Mouse (Mus musculus) spleen, postnatal 14 days (tissue): ENCODE measurements around the gene Tbc1d22b.
A peak's percentile ranks its signal among the peaks of the same experiment; 100 is the strongest.
"Not testable (repeated sequence)": the region's sequence is repeated elsewhere in the genome, so short reads cannot be mapped to it uniquely, and the experiment has no call there.

Experiments
- DNase-seq, 2 experiments: peaks; one replicate each; pipeline ENCODE4 v3.0.0; 2021 to 2022; ENCODE audit warnings: low spot score in 2 of 2

Tbc1d22b gene

GRCm38 (mm10) chr17:29549543-29550428 lies at the start of gene Tbc1d22b, which contains the start of gene Gm17657:
TSS of gene Tbc1d22b (plus strand) at chr17:29549785.
TSS of gene Gm17657 (minus strand) at chr17:29549638.
- DNase-seq: peak; percentile 87 to 90

- no peak for DNase-seq
These were observed 49.3 kb upstream of the Tbc1d22b start for GRCm38 (mm10) chr17:29500243-29500740.

GRCm38 (mm10) chr17:29500802-29501469 lies 48.6 kb upstream of the Tbc1d22b start:
- DNase-seq: peak in 1 of 2 experiments; percentile 19

- peak in 1 of 2 experiments; percentile 10 for DNase-seq
These were observed 47.4 kb upstream of the Tbc1d22b start for GRCm38 (mm10) chr17:29502005-29502668.

- DNase-seq: peak in 1 of 2 experiments; percentile 28
These were observed 46.6 kb upstream of the Tbc1d22b start for GRCm38 (mm10) chr17:29502669-29503665.

GRCm38 (mm10) chr17:29503700-29504099 lies 45.9 kb upstream of the Tbc1d22b start:
- DNase-seq: no peak

- no peak for DNase-seq
These were observed 40.5 kb upstream of the Tbc1d22b start for GRCm38 (mm10) chr17:29508927-29509608.

GRCm38 (mm10) chr17:29510691-29511090 lies 38.9 kb upstream of the Tbc1d22b start:
- no peak for DNase-seq

GRCm38 (mm10) chr17:29513044-29513730 lies 36.4 kb upstream of the Tbc1d22b start:
- DNase-seq: peak; percentile 67 to 73

- peak; percentile 55 to 79 for DNase-seq
These were observed 35.1 kb upstream of the Tbc1d22b start for GRCm38 (mm10) chr17:29514435-29514834.

- DNase-seq: not testable (repeated sequence)
These were observed 30.9 kb upstream of the Tbc1d22b start for GRCm38 (mm10) chr17:29518665-29519064.

GRCm38 (mm10) chr17:29519731-29520130 lies 29.9 kb upstream of the Tbc1d22b start:
- DNase-seq: no peak

- no peak for DNase-seq
These were observed 24.0 kb upstream of the Tbc1d22b start for GRCm38 (mm10) chr17:29525613-29526012.

GRCm38 (mm10) chr17:29528568-29529187 lies 20.9 kb upstream of the Tbc1d22b start:
- DNase-seq: no peak

- DNase-seq: no peak
These were observed 19.1 kb upstream of the Tbc1d22b start for GRCm38 (mm10) chr17:29530508-29530907.

- DNase-seq: no peak
These were observed 18.3 kb upstream of the Tbc1d22b start for GRCm38 (mm10) chr17:29531278-29531677.

- DNase-seq: no peak
These were observed 17.7 kb upstream of the Tbc1d22b start for GRCm38 (mm10) chr17:29531757-29532384.

GRCm38 (mm10) chr17:29533866-29534265 lies 15.7 kb upstream of the Tbc1d22b start:
- no peak for DNase-seq

GRCm38 (mm10) chr17:29540426-29540825 lies 9.2 kb upstream of the Tbc1d22b start:
- DNase-seq: no peak
